Mouse (Mus musculus) Patski (cell line): ENCODE results near the gene Amn. TPM values are rescaled to one million over a fixed set of nuclear protein-coding genes. Genes with fewer than 3 reads are reported as not detected.

Source experiments
- ATAC-seq: fragments of 100-300 bp; one replicate; pipeline ENCODE4 v1.8.0; 2021
- CTCF ChIA-PET: fragments of 350-600 bp; sonication (Branson Sonifier 250); formaldehyde crosslinking; loops from one replicate; lab custom pipeline; 2022; ENCODE audit warnings: inconsistent platforms; lab: Charles Lee
- POLR2A ChIA-PET: fragments of 350-600 bp; sonication (Branson Sonifier 250); formaldehyde crosslinking; loops from one replicate; lab custom pipeline; 2022; ENCODE audit warnings: antibody characterized with exemption, inconsistent platforms; lab: Charles Lee
- DNase-seq: peaks from one replicate; pipeline ENCODE4 v3.0.0-alpha.2; 2011; ENCODE audit warnings: low read depth, low spot score
- H3K27me3 ChIP-seq: fragments of 371-371 bp; one replicate; pipeline ENCODE4 v1.5.1; 2021
- CTCF ChIP-seq: fragments of 100-300 bp; IDR thresholded peaks from one replicate; pipeline ENCODE4 v1.5.1; 2021
- in situ Hi-C: fragments of 300-500 bp; cut with MboI; formaldehyde crosslinking; loops from 3 replicates; pipeline ENCODE4 v1.11.1; 2018; ENCODE audit warnings: low pct_unique_long_range_greater_than_20kb, mixed read lengths
- polyA plus RNA-seq: library from polyadenylated mRNA; unstranded; gene quantifications from one replicate; pipeline ENCODE4 v1.2.3, GENCODE M21; 2021

Gene Amn
- polyA plus RNA-seq, 1 experiment from 2014 or later, result 0.04 TPM

GRCm38 (mm10) chr12:111317694-111318093, 46.8 kb downstream of the Amn start:
- DNase-seq (no peak), ATAC-seq (no peak)
- ChIA-PET POLR2A (no interaction called here), CTCF (no interaction called here)
- no peaks in the 10 kb centered on the region for H3K27me3 ChIP-seq
- in situ Hi-C loops, result no loop called here
- no peak for TF ChIP-seq CTCF

- ChIA-PET CTCF (no interaction called here), POLR2A (no interaction called here)
- TF ChIP-seq CTCF, result no peak
- DNase-seq (no peak), ATAC-seq (no peak)
- in situ Hi-C loops, result no loop called here
- no peaks in the 10 kb centered on the region for H3K27me3 ChIP-seq
Measured at GRCm38 (mm10) chr12:111320549-111320948, 49.7 kb downstream of the Amn start.

- no peak for ATAC-seq
- CTCF ChIA-PET, result no interaction called here
- no peaks in the 10 kb centered on the region for H3K27me3 ChIP-seq
- no peak for DNase-seq
- POLR2A ChIA-PET, result no interaction called here
- no peak for TF ChIP-seq CTCF
- in situ Hi-C loops, result no loop called here
Measured at GRCm38 (mm10) chr12:111321832-111322231, 50.9 kb downstream of the Amn start.

- CTCF ChIA-PET, result interaction anchor here (1.3 kb wide), 1 partner anchor 10 kb away, joined by 4 read pairs; no protein-coding TSS in a partner anchor
- no peak for TF ChIP-seq CTCF
- DNase-seq (peak; percentile 44), ATAC-seq (no peak)
- no peaks in the 10 kb centered on the region for H3K27me3 ChIP-seq
- in situ Hi-C loops, result no loop called here
- POLR2A ChIA-PET, result no interaction called here
Measured at GRCm38 (mm10) chr12:111323423-111323822, 52.5 kb downstream of the Amn start.

- no peak for TF ChIP-seq CTCF
- in situ Hi-C loops, result no loop called here
- DNase-seq, result no peak
- no peaks in the 10 kb centered on the region for H3K27me3 ChIP-seq
- ChIA-PET POLR2A (no interaction called here), CTCF (interaction anchor here (1.3 kb wide), 1 partner anchor 11 kb away, joined by 4 read pairs; no protein-coding TSS in a partner anchor)
- ATAC-seq, result no peak
Measured at GRCm38 (mm10) chr12:111324536-111324935, 53.6 kb downstream of the Amn start.

- no peak for TF ChIP-seq CTCF
- DNase-seq, result no peak
- ChIA-PET POLR2A (no interaction called here), CTCF (interaction anchor here (1.3 kb wide), 1 partner anchor 11 kb away, joined by 4 read pairs; no protein-coding TSS in a partner anchor)
- H3K27me3 ChIP-seq, result no peaks in the 10 kb centered on the region
- no peak for ATAC-seq
- in situ Hi-C loops, result no loop called here
Measured at GRCm38 (mm10) chr12:111324949-111325348, 54.1 kb downstream of the Amn start.

GRCm38 (mm10) chr12:111325744-111326424, 55.0 kb downstream of the Amn start:
- ChIA-PET POLR2A (no interaction called here), CTCF (no interaction called here)
- H3K27me3 ChIP-seq, result no peaks in the 10 kb centered on the region
- in situ Hi-C loops, result no loop called here
- ATAC-seq (no peak), DNase-seq (no peak)
- no peak for TF ChIP-seq CTCF

Other genes starting within 250 kb of the Amn start
- 30.9 TPM for gene Rcor1, start 231.7 kb upstream of the Amn start, polyA plus RNA-seq
- gene Traf3, start 104.7 kb upstream of the Amn start, polyA plus RNA-seq, result 19.9 TPM
- not detected for gene 4930595D18Rik, start 86.6 kb upstream of the Amn start, polyA plus RNA-seq
- 103 TPM for gene Cdc42bpb, start 106.6 kb downstream of the Amn start, polyA plus RNA-seq
- gene Lbhd2, start 135.7 kb downstream of the Amn start, polyA plus RNA-seq, result not detected
- 8.5 TPM for gene Exoc3l4, start 145.9 kb downstream of the Amn start, polyA plus RNA-seq
- 57.5 TPM for gene Tnfaip2, start 171.4 kb downstream of the Amn start, polyA plus RNA-seq
- gene Gm266, start 214.7 kb downstream of the Amn start, polyA plus RNA-seq, result 2.3 TPM